Mouse (Mus musculus) hindbrain, embryonic 16.5 days (tissue): Measurements from ENCODE around the gene 9330182O14Rik. TPM values are rescaled to one million over a fixed set of nuclear protein-coding genes. Genes with fewer than 3 reads are reported as not detected.
A peak's percentile ranks its signal among the peaks of the same experiment; 100 is the strongest.

Experiments used
- ATAC-seq: fragments of 200-750 bp; cut with Nextera tagmentation; 2 replicates; pipeline ENCODE4 v1.8.0; 2017; ENCODE audit warnings: moderate TSS enrichment, moderate library complexity
- H3K27ac ChIP-seq: fragments of 300-500 bp; sonication (generic); 2 replicates; pipeline ENCODE4 v1.5.1; 2014; ENCODE audit warnings: low read depth, mild to moderate bottlenecking, control low read depth, low read length, moderate library complexity
- H3K27me3 ChIP-seq: fragments of 300-500 bp; sonication (generic); replicated peaks from 2 replicates; pipeline ENCODE4 v1.6.1; 2014; ENCODE audit warnings: low read length; ENCODE audit not compliant: control insufficient read depth, insufficient read depth
- H3K36me3 ChIP-seq: fragments of 300-500 bp; sonication (generic); 2 replicates; pipeline ENCODE4 v1.6.1; 2014; ENCODE audit warnings: mild to moderate bottlenecking, low read length, moderate library complexity, mixed read lengths; ENCODE audit not compliant: control insufficient read depth, insufficient read depth
- H3K4me1 ChIP-seq: fragments of 300-500 bp; sonication (generic); 2 replicates; pipeline ENCODE4 v1.6.1; 2014; ENCODE audit warnings: low read depth, low read length; ENCODE audit not compliant: control insufficient read depth, insufficient read depth
- H3K4me2 ChIP-seq: fragments of 300-500 bp; sonication (generic); 2 replicates; pipeline ENCODE4 v1.6.1; 2014; ENCODE audit warnings: mild to moderate bottlenecking, low read length, control low read depth, moderate library complexity
- H3K4me3 ChIP-seq: fragments of 300-500 bp; sonication (generic); 2 replicates; pipeline ENCODE4 v1.5.1; 2014; ENCODE audit warnings: mild to moderate bottlenecking, low read length, control low read depth, moderate library complexity
- H3K9ac ChIP-seq: fragments of 300-500 bp; sonication (generic); 2 replicates; pipeline ENCODE4 v1.6.1; 2014; ENCODE audit warnings: low read depth, mild to moderate bottlenecking, control low read depth, low read length, moderate library complexity
- H3K9me3 ChIP-seq: fragments of 300-500 bp; sonication (generic); 2 replicates; pipeline ENCODE4 v1.6.1; 2014; ENCODE audit warnings: mild to moderate bottlenecking, low read length, moderate library complexity; ENCODE audit not compliant: control insufficient read depth
- WGBS: fragments of 180-500 bp; shearing (Covaris S2); extraction: QIAGEN DNeasy Blood & Tissue Kit; methylation state at CpG from one replicate; pipeline ENCODE4 v1.1.7; 2014; 5-methylcytosine and 5-hydroxymethylcytosine counted together
- polyA plus RNA-seq: library from polyadenylated mRNA; unstranded; fragments of >200 nt; fragmentation: Nextera tagmentation; extraction: Ambion mirVana; gene quantifications from 2 replicates; pipeline ENCODE4 v1.2.1, GENCODE M21; 2015

Gene 9330182O14Rik
- not detected in 2 replicates for polyA plus RNA-seq

DNA sequence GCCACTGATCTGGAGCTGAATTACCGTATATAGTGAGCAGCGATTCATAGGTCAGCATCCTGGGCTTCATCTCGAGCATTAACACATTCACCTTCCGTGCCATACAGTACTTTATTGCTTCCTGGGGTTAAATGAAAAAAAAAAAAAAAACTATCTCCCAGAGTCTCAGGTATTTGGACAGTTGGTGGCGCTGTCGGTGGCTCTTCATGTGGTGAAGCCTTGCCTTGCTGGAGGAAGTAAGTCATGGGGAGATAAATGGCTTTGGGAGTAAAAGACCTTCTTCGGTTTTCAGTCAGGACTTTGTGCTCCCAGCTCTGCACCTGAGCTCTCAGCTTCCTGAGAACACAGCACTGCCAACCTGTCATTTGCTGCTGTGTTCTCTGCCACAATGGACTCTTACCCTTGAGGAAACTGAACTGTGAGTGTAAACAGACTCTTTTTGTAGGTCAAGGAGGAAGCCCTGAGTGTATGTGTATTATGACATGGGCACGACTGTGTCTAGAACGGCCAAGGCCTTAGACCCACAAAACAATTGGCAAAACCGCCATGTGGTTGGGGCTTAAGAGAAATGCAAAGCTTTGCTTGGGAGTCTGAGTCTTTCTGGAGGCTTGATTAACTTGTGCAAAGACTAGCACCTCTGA, at the start of gene 9330182O14Rik:
Gene 9330182O14Rik, plus strand, starts transcription at position 214 of the 641 bp plus-strand sequence.
- H3K9ac ChIP-seq: no peak within 1 kb of the TSS
- ATAC-seq: no peak
- no peak within 1 kb of the TSS for H3K4me2 ChIP-seq
- H3K36me3 ChIP-seq: no peaks in the 10 kb centered on the region
- no peak within 1 kb of the TSS for H3K4me3 ChIP-seq
- H3K4me1 ChIP-seq: no peaks in the 10 kb centered on the region
- H3K27ac ChIP-seq: no peak within 1 kb of the TSS
- H3K9me3 ChIP-seq: no peaks in the 10 kb centered on the region
- WGBS: 65% methylated on average over 10 of the region's 10 CpGs
- H3K27me3 ChIP-seq: no peaks in the 10 kb centered on the region

DNA sequence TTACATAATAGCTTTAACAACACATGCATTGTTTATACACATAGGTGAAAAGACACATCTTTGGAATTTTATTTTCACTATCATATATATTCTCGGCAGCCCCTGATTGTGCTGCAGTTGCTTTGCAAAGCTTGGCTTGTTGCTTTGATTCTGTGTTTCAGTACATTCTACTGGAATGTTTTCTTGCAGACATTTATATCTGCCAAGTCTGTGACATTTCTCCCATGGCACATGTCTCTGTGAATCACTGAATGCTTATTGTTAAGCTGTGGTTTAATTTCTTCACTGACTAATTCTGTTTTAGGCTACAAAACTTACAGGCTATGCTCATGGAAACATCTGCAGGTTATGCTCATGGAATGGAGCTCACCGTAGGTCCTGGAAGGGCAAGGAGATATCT, 30.9 kb upstream of the 9330182O14Rik start:
- no peaks in the 10 kb centered on the region for H3K4me1 ChIP-seq
- WGBS: 92% methylated on average over 2 of the region's 2 CpGs
- H3K4me3 ChIP-seq: no peak overlapping the region
- no peak for ATAC-seq
- H3K9ac ChIP-seq: no peak overlapping the region
- no peak overlapping the region for H3K27ac ChIP-seq
- no peaks in the 10 kb centered on the region for H3K9me3 ChIP-seq
- H3K27me3 ChIP-seq: no peaks in the 10 kb centered on the region
- no peak overlapping the region for H3K4me2 ChIP-seq
- H3K36me3 ChIP-seq: no peaks in the 10 kb centered on the region

DNA sequence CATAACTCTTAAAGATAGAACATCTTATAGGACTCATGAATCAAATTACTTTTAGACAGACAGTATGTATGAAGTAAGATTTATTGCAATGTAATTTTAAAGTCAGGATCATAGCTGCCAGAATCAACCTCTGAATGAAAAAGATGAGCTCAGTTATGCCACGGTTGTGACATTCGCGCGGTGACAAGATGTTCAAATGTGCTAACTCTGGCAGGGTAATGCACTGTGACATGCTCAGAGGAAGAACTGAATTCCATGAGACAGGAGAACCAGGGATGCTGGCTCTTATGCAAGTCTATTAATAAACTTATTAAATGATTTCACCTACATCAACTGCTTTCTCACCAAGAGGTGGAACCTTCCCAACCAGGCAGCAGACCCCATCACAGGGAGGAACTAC, 28.5 kb upstream of the 9330182O14Rik start:
- no peaks in the 10 kb centered on the region for H3K4me1 ChIP-seq

DNA sequence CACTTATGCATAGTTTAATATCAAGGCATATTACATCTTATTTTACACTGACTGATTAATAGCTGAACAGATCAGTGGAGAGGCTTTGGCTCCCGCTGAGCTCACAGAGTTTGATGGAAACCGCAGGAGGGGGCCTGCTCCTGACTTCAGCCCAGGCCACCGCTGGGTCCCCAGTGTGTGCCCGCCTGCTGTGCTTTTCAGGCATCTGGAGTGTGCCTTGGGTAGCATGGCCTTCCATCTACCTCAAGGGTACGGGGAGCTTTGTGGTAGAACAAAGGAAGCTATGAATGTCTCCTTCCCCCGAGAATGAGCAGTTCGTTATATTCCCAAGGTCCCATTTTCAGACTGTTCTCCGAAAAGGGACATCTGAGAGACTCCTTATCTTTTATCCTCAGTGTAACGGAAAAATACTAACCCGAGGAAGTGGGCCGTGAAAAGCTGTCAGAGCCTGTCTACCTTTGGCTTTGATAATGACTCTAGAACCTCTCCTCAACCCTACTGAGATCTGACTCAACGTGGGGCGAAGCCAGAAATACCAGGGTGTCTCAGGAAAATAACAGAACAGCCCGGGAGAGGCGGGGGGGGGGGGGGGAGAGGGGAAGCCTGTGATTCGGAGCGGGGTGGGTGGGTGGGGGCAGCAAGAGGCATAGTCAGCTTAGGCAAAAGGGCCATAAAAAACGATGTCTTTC, 20.1 kb upstream of the 9330182O14Rik start:
- H3K4me3 ChIP-seq: peak overlapping the region; percentile 27
- peak overlapping the region; percentile 51 for H3K9ac ChIP-seq
- no peaks in the 10 kb centered on the region for H3K27me3 ChIP-seq
- no peaks in the 10 kb centered on the region for H3K36me3 ChIP-seq
- H3K4me2 ChIP-seq: peak overlapping the region; percentile 56
- ATAC-seq: peak; percentile 47
- no peaks in the 10 kb centered on the region for H3K9me3 ChIP-seq
- no peak overlapping the region for H3K27ac ChIP-seq
- 22% methylated on average over 17 of the region's 18 CpGs for WGBS
- peaks cover 11% of the 10 kb centered on the region for H3K4me1 ChIP-seq

More for the DNA sequence above, 28.5 kb upstream of the 9330182O14Rik start:
- Histone ChIP-seq H3K27me3 (no peaks in the 10 kb centered on the region), H3K9me3 (no peaks in the 10 kb centered on the region), H3K36me3 (no peaks in the 10 kb centered on the region), H3K4me2 (no peak overlapping the region), H3K4me3 (no peak overlapping the region), H3K27ac (no peak overlapping the region), H3K9ac (no peak overlapping the region)
- no peak for ATAC-seq
- 81% methylated on average over 4 of the region's 4 CpGs for WGBS

DNA sequence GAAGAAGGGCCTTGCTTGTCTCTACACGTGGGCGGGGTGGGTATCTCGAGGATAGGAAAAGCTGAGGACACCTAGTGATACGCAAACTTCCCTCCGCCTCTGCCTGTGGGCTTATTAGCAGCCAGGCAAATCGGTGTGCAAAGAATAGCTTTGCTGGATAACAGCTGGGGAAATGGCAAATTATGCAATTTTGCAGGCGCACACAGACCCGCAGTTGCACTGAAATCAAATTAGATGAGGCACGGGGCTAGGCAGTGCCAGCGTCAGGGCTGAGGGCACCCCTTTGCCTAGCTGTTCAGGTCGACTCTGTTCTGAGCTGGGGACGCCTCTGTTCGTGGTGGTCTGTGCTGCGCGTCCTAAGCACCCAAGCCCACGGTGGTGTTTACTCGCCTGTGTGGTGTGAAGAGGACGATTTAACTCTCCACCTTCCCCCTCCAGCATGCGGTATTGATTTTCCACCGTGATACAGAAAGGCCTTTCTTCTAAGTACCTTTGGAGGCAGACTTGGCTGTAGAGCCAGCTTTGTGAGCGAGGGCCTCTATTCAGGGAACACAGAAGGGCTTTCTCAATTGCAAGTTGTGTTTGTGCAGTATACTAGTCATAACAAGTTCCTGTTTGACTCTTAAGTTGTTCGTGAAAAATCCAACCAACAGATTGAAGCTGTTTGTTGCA, 19.4 kb upstream of the 9330182O14Rik start:
- H3K36me3 ChIP-seq: no peaks in the 10 kb centered on the region
- no peaks in the 10 kb centered on the region for H3K27me3 ChIP-seq
- no peaks in the 10 kb centered on the region for H3K9me3 ChIP-seq
- peak overlapping the region; percentile 31; the same call in 1 of the 2 replicates for H3K27ac ChIP-seq
- peaks cover 11% of the 10 kb centered on the region for H3K4me1 ChIP-seq
- H3K4me3 ChIP-seq: peak overlapping the region; percentile 27
- ATAC-seq: peak; percentile 80
- H3K9ac ChIP-seq: peak overlapping the region; percentile 51
- peak overlapping the region; percentile 56 for H3K4me2 ChIP-seq
- 18% methylated on average over 22 of the region's 22 CpGs for WGBS

DNA sequence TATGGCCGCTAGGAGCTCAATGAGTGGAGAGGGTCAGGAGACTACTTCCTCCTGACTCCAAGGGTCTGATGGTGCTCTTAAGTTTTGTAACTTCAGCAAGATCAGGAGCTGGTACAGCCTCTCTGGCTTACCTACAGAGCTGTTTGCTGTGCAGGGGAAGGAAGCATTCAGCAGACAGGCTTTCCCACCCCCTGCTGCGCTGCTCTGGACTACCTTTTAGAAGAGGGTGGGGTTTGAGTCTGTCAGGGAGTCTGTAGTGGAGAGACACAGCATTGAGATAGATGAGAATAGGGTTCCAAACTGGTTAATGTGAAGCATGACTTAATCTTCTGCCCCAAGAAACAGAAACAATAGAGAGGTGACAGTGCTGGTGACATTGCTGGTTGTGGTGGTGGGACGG, 17.8 kb upstream of the 9330182O14Rik start:
- Histone ChIP-seq H3K36me3 (no peaks in the 10 kb centered on the region), H3K4me2 (no peak overlapping the region), H3K4me1 (peaks cover 11% of the 10 kb centered on the region), H3K27ac (no peak overlapping the region), H3K27me3 (no peaks in the 10 kb centered on the region), H3K9me3 (no peaks in the 10 kb centered on the region), H3K9ac (no peak overlapping the region), H3K4me3 (no peak overlapping the region)
- 70% methylated on average over 3 of the region's 3 CpGs for WGBS
- no peak for ATAC-seq

DNA sequence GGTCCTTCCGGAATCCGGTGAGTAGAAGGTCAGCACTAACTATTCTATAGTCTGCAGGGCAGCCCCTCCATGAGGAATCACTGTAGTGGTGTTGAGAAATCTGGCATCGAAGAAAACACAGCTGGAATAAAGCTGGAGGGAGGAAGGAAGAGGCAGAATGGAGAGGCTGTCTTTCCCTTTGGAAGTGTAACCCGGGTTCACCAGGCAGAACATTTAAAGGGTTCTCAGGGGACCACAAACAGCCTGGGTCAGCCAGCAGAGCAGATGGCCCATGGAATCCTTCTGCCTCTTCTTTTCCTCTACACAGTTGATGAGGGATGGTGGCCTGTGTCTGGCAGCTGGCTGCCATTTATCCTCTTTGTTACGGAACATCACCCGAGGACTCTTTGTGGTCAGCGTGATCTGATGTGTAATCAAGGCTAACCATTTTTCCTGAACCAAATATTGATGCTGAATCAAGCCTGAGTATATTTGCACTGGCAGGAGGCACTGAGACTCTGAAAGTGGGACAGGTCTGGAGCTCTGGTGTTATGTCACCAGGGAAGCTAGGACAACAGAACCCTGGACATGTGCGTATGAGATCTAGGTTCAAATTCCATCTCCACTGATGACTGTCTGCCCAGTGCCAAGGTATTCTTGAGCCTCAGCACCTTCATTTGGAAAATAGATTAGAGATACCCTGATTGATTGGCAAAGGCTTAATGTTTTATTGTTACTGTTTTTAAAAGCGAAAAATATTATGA, 9.8 kb upstream of the 9330182O14Rik start:
- Histone ChIP-seq H3K27ac (no peak overlapping the region), H3K4me1 (no peaks in the 10 kb centered on the region), H3K4me3 (no peak overlapping the region), H3K36me3 (no peaks in the 10 kb centered on the region), H3K9ac (no peak overlapping the region), H3K9me3 (no peaks in the 10 kb centered on the region), H3K27me3 (no peaks in the 10 kb centered on the region), H3K4me2 (no peak overlapping the region)
- ATAC-seq: peak; percentile 67; the same call in 1 of the 2 replicates
- 64% methylated on average over 9 of the region's 9 CpGs for WGBS

DNA sequence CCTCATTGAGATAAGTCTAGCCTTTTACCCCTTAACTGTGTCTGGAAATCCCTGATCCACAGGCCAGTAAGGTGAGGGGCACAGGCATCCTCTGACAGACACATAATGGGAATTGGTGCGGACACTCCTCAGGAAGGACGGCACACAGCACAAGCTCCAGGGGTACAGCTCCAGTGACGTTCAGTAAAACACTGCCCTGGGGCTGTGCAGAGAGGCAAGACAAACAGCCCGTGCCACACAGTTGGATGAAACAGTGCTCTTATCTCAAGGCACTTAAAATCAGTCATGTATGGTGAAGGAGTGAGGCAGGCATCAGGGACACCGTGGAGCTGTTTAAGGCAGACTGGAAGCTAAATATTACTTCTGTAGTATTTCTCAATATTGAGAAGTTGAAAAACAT, 4.7 kb upstream of the 9330182O14Rik start:
- Histone ChIP-seq H3K27me3 (no peaks in the 10 kb centered on the region), H3K4me3 (no peak overlapping the region), H3K27ac (no peak overlapping the region), H3K9ac (no peak overlapping the region), H3K4me1 (no peaks in the 10 kb centered on the region), H3K9me3 (no peaks in the 10 kb centered on the region), H3K4me2 (no peak overlapping the region), H3K36me3 (no peaks in the 10 kb centered on the region)
- WGBS: 45% methylated on average over 5 of the region's 5 CpGs
- no peak for ATAC-seq
